Mouse (Mus musculus) MEL (cell line): ENCODE measurements around the gene Lrrc7. TPM values are rescaled to one million over a fixed set of nuclear protein-coding genes. Genes with fewer than 3 reads are reported as not detected.

Source experiments
- DNase-seq: peaks from one replicate; pipeline ENCODE4 v3.0.0; 2011; ENCODE audit warnings: low read depth, low spot score
- H3K27ac ChIP-seq: 2 replicates; pipeline ENCODE4 v1.5.1; 2012; ENCODE audit warnings: low read depth, mild to moderate bottlenecking, control low read depth, low read length, moderate library complexity; ENCODE audit not compliant: control insufficient read depth
- H3K27me3 ChIP-seq, 2 experiments: fragments of 150-350 bp in 1 of 2; sonication (generic) in 1 of 2; 2 replicates each; pipeline ENCODE4 v1.6.1; 2012; ENCODE audit warnings: low read length in 2 of 2, mild to moderate bottlenecking in 2 of 2, improper control_type of control experiment in 1 of 2, moderate library complexity in 1 of 2; ENCODE audit not compliant: insufficient read depth in 2 of 2, control insufficient read depth in 1 of 2
- H3K36me3 ChIP-seq, 2 experiments: 2 replicates each; pipeline ENCODE4 v1.6.1; 2012 to 2014; ENCODE audit warnings: low read length in 2 of 2, improper control_type of control experiment in 1 of 2, inconsistent platforms in 1 of 2, mild to moderate bottlenecking in 1 of 2; ENCODE audit not compliant: insufficient read depth in 2 of 2, control insufficient read depth in 1 of 2
- H3K4me1 ChIP-seq, 2 experiments: fragments of 150-350 bp in 1 of 2; sonication (generic) in 1 of 2; 2 replicates each; pipeline ENCODE4 v1.6.1; 2012; ENCODE audit warnings: low read length in 2 of 2, improper control_type of control experiment in 1 of 2, mild to moderate bottlenecking in 1 of 2; ENCODE audit not compliant: insufficient read depth in 2 of 2, control insufficient read depth in 1 of 2
- H3K4me3 ChIP-seq, 2 experiments: fragments of 150-350 bp in 1 of 2; sonication (generic) in 1 of 2; 2 replicates each; pipeline ENCODE4 v1.5.1; 2012; ENCODE audit warnings: low read depth in 2 of 2, low read length in 2 of 2, mild to moderate bottlenecking in 2 of 2, moderate library complexity in 2 of 2, control low read depth in 1 of 2, improper control_type of control experiment in 1 of 2; ENCODE audit not compliant: control insufficient read depth in 1 of 2, insufficient read depth in 1 of 2
- H3K79me2 ChIP-seq: 2 replicates; pipeline ENCODE4 v1.6.1; 2012; ENCODE audit warnings: mild to moderate bottlenecking, low read length, moderate library complexity; ENCODE audit not compliant: control insufficient read depth, poor library complexity, insufficient read depth
- H3K9ac ChIP-seq: 2 replicates; pipeline ENCODE4 v1.6.1; 2012; ENCODE audit warnings: low read depth, mild to moderate bottlenecking, control low read depth, low read length, moderate library complexity; ENCODE audit not compliant: control insufficient read depth, poor library complexity, severe bottlenecking
- H3K9me3 ChIP-seq: fragments of 150-350 bp; sonication (generic); replicated peaks from 2 replicates; pipeline ENCODE4 v1.6.1; 2012; ENCODE audit warnings: mild to moderate bottlenecking, low read length, improper control_type of control experiment, moderate library complexity; ENCODE audit not compliant: insufficient read depth
- CHD1 ChIP-seq: IDR thresholded peaks from 2 replicates; pipeline ENCODE4 v1.6.1; 2012; ENCODE audit warnings: low read depth, mild to moderate bottlenecking, inconsistent platforms, low read length, improper control_type of control experiment
- E2F4 ChIP-seq: IDR thresholded peaks from 2 replicates; pipeline ENCODE4 v1.6.1; 2011; ENCODE audit warnings: low read depth, low read length, improper control_type of control experiment, borderline replicate concordance
- ELF1 ChIP-seq: IDR thresholded peaks from 2 replicates; pipeline ENCODE4 v1.6.1; 2014; ENCODE audit warnings: low read depth, mild to moderate bottlenecking, inconsistent platforms, low read length, improper control_type of control experiment, moderate library complexity
- ETS1 ChIP-seq: IDR thresholded peaks from 2 replicates; pipeline ENCODE4 v1.6.1; 2012; ENCODE audit warnings: low read depth, mild to moderate bottlenecking, inconsistent platforms, low read length, improper control_type of control experiment, moderate library complexity
- MAFK ChIP-seq: IDR thresholded peaks from 2 replicates; pipeline ENCODE4 v1.6.1; 2011; ENCODE audit warnings: low read depth, mild to moderate bottlenecking, low read length, improper control_type of control experiment, borderline replicate concordance
- NRF1 ChIP-seq: IDR thresholded peaks from 2 replicates; pipeline ENCODE4 v1.6.1; 2014; ENCODE audit warnings: low read depth, mild to moderate bottlenecking, inconsistent platforms, low read length, improper control_type of control experiment, moderate library complexity; ENCODE audit not compliant: poor library complexity, insufficient read depth, severe bottlenecking
- POLR2A ChIP-seq, 2 experiments: IDR thresholded peaks; 2 replicates each; pipeline ENCODE4 v1.6.1; 2011 to 2012; ENCODE audit warnings: low read length in 2 of 2, mild to moderate bottlenecking in 2 of 2, control low read depth in 1 of 2, improper control_type of control experiment in 1 of 2, low read depth in 1 of 2, moderate library complexity in 1 of 2; ENCODE audit not compliant: control insufficient read depth in 1 of 2, insufficient read depth in 1 of 2, poor library complexity in 1 of 2
- RAD21 ChIP-seq: IDR thresholded peaks from 2 replicates; pipeline ENCODE4 v1.6.1; 2011; ENCODE audit warnings: mild to moderate bottlenecking, low read depth, low read length, improper control_type of control experiment
- RCOR1 ChIP-seq: IDR thresholded peaks from 2 replicates; pipeline ENCODE4 v1.6.1; 2012; ENCODE audit warnings: low read depth, mild to moderate bottlenecking, inconsistent platforms, low read length, improper control_type of control experiment
- SIN3A ChIP-seq: IDR thresholded peaks from 2 replicates; pipeline ENCODE4 v1.6.1; 2012; ENCODE audit warnings: low read length, improper control_type of control experiment, inconsistent platforms
- SMC3 ChIP-seq: IDR thresholded peaks from 2 replicates; pipeline ENCODE4 v1.6.1; 2011; ENCODE audit warnings: low read depth, low read length, improper control_type of control experiment
- TBP ChIP-seq: IDR thresholded peaks from 2 replicates; pipeline ENCODE4 v1.8.0; 2011; ENCODE audit warnings: low read depth, low read length, improper control_type of control experiment
- UBTF ChIP-seq: IDR thresholded peaks from 2 replicates; pipeline ENCODE4 v1.6.1; 2012; ENCODE audit warnings: low read depth, mild to moderate bottlenecking, inconsistent platforms, low read length, improper control_type of control experiment, moderate library complexity, borderline replicate concordance; ENCODE audit not compliant: insufficient read depth
- ZC3H11A ChIP-seq: IDR thresholded peaks from 2 replicates; pipeline ENCODE4 v1.6.1; 2012; ENCODE audit warnings: low read depth, mild to moderate bottlenecking, inconsistent platforms, low read length, improper control_type of control experiment
- ZMIZ1 ChIP-seq: IDR thresholded peaks from 2 replicates; pipeline ENCODE4 v1.6.1; 2012; ENCODE audit warnings: low read depth, mild to moderate bottlenecking, inconsistent platforms, low read length, improper control_type of control experiment, moderate library complexity
- ZNF384 ChIP-seq: IDR thresholded peaks from 2 replicates; pipeline ENCODE4 v1.6.1; 2012; ENCODE audit warnings: low read depth, mild to moderate bottlenecking, inconsistent platforms, low read length, improper control_type of control experiment
- polyA plus RNA-seq, 2 experiments: library from polyadenylated mRNA; stranded (reverse) in 1 of 2; unstranded in 1 of 2; fragments of >175 nt in 1 of 2; fragments of >200 nt in 1 of 2; gene quantifications; 2 replicates each; pipeline versions ENCODE4 v1.2.1 to v1.2.4; 2012; ENCODE audit warnings: low replicate concordance in 2 of 2, low read depth in 1 of 2; ENCODE audit not compliant: insufficient read length in 2 of 2, insufficient read depth in 1 of 2, missing spikeins in 1 of 2
- total RNA-seq: library from RNA; depleted of rRNA; stranded (reverse); fragments of 300-350 nt; gene quantifications from 2 replicates; pipeline ENCODE4 v1.2.3, GENCODE M21; 2012

The Lrrc7 gene
- total and polyA plus RNA-seq, 3 experiments: not detected

DNA sequence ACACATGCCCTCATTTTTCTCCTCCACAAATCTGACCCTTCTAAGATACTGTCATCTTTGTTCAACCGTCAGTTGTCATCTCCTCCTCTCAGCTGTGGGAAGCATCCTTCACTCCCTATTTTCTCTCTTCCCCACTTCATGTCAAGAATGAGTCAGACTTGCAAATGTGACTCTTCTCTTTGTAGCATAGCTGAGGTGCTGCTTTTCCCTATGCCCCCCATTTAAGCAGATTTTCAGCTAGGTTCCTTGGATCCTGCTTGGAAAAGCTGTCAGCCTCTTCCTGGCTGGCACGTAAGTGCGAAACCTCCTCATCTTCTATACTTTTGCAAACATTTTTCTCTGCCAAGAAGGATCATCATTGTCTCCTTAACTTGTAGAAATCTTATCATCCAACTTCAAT is 192.9 kb downstream of the Lrrc7 start:
- H3K9me3 ChIP-seq: no peaks in the 10 kb centered on the region
- H3K4me3 ChIP-seq: no peak overlapping the region
- no peaks in the 10 kb centered on the region for H3K79me2 ChIP-seq
- H3K36me3 ChIP-seq: no peaks in the 10 kb centered on the region
- H3K27me3 ChIP-seq: no peaks in the 10 kb centered on the region
- no peak for DNase-seq
- no peaks in the 10 kb centered on the region for H3K4me1 ChIP-seq
- no peak overlapping the region for H3K27ac ChIP-seq
- no peak for TF ChIP-seq CHD1
- TF ChIP-seq ZNF384: no peak
- TF ChIP-seq NRF1: no peak
- TF ChIP-seq ZC3H11A: no peak
- no peak for TF ChIP-seq RAD21
- no peak for TF ChIP-seq SMC3
- no peak for TF ChIP-seq TBP
- no peak for TF ChIP-seq ETS1
- TF ChIP-seq POLR2A (IDR thresholded peaks at IDR 0.05; ENCODE audit: control insufficient read depth in 1 of 2, insufficient read depth in 1 of 2, low read depth in 1 of 2, low read length in 2 of 2, poor library complexity in 1 of 2): no peak
- no peak for TF ChIP-seq MAFK
- H3K9ac ChIP-seq: no peak overlapping the region

DNA sequence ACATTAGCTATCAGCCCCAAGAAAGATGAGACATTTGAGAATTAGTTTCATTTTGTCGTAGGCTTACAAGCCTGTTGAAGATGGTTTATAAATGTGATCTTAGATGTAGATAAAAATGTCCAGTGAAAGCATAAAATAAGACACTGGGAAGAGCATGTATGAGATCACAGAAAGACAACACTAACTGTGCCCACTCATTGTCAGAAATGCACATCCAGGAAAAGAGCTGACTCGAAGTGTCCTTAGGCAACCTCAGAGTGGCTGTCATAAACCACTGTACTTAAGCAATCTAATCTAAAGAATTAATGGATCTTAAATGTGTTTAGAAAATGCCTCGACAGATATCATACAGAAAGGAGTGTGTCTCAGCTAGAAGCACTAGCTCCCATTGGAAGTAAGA is 196.2 kb downstream of the Lrrc7 start:
- H3K36me3 ChIP-seq: no peaks in the 10 kb centered on the region
- no peaks in the 10 kb centered on the region for H3K9me3 ChIP-seq
- TF ChIP-seq RCOR1 (no peak), ZMIZ1 (no peak), E2F4 (no peak), MAFK (no peak), UBTF (no peak), ELF1 (no peak), SMC3 (no peak), ZC3H11A (no peak), SIN3A (no peak)
- no peak overlapping the region for H3K27ac ChIP-seq
- DNase-seq: no peak
- H3K4me1 ChIP-seq: no peaks in the 10 kb centered on the region
- H3K9ac ChIP-seq: no peak overlapping the region
- H3K4me3 ChIP-seq: peak overlapping the region in 1 of 2 experiments; percentile 22; a peak in 1 of 4 replicates
- H3K79me2 ChIP-seq: no peaks in the 10 kb centered on the region
- no peaks in the 10 kb centered on the region for H3K27me3 ChIP-seq
